Mouse (Mus musculus) liver, postnatal 0 days (tissue): Measurements from ENCODE around the gene Grhl3.

Experiments
- CTCF ChIP-seq: sonication (generic); IDR thresholded peaks from 2 replicates; pipeline ENCODE4 v1.5.1; 2016; ENCODE audit warnings: antibody characterized with exemption, low read depth
- EP300 ChIP-seq: IDR thresholded peaks from 2 replicates; pipeline ENCODE4 v1.6.1; 2016; ENCODE audit warnings: antibody characterized with exemption, low read depth, mild to moderate bottlenecking

DNA sequence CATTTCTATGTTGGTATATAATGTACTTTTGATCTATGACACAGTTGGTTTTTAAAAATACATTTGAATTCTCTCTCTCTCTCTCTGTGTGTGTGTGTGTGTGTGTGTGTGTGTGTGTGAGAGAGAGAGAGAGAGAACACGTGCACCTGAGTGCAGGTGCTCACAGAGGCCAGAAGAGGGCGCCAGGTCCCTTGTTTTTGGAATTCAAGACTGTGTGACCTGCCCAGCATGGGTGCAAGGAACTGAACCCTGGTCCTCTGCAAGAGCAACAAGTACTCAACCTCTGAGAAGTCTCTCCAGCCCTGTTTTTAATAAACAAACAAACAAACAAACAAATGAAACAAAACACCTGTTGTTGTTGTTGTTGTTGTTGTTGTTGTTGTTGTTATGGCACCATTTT is 36.6 kb upstream of the Grhl3 start:
- TF ChIP-seq CTCF (no peak), EP300 (no peak)
